8 mouse cellular contexts compared by ENCODE assay signal in genomic region chr7:54458386-54458785, GRCm38 (mm10).
DNase-seq lines count a peak whose midpoint lies in the region; ATAC-seq lines count a peak whose summit lies in the region.

No protein-coding gene starts in this region.

- no peaks in the 10 kb centered on the region for H3K4me1 ChIP-seq in kidney, embryonic 16.5 days (ENCODE audit: insufficient read depth, low read length)

- no peak overlapping the region for H3K27ac ChIP-seq in kidney, embryonic 16.5 days (ENCODE audit: low read length)

- H3K4me2 ChIP-seq in kidney, embryonic 16.5 days (replicated peaks; ENCODE audit: low read depth, low read length), result no peak overlapping the region

- no peaks in the 10 kb centered on the region for H3K9me3 ChIP-seq in kidney, embryonic 16.5 days (ENCODE audit: low read length)

- WGBS in kidney, embryonic 16.5 days, result 54% methylated on average over 2 of the region's 2 CpGs

- no peak overlapping the region for H3K9ac ChIP-seq in kidney, embryonic 16.5 days (replicated peaks; ENCODE audit: low read length)

- H3K27me3 ChIP-seq in kidney, embryonic 16.5 days (ENCODE audit: insufficient read depth, low read length), result no peaks in the 10 kb centered on the region

- no peaks in the 10 kb centered on the region for H3K36me3 ChIP-seq in kidney, embryonic 16.5 days (ENCODE audit: insufficient read depth, low read length)

- no peak for ATAC-seq in kidney, embryonic 16.5 days (ENCODE audit: low FRiP score, low TSS enrichment)

- H3K4me3 ChIP-seq in kidney, embryonic 16.5 days (ENCODE audit: low read length), result no peak overlapping the region

- peak; percentile 10 for DNase-seq in kidney, adult 9 months
- DNase-seq in R1 (ENCODE audit: low read depth, low spot score) (peak; percentile 25), MN1 (ENCODE audit: low spot score) (no peak)
- DNase-seq in embryo, embryonic 11.5 days (ENCODE audit: low read depth, low spot score), result peak; percentile 7
- peak; percentile 44 to 54 for DNase-seq in left cerebral cortex, adult 18-20 months (ENCODE audit: low spot score in 2 of 2)
- DNase-seq in gastrocnemius, postnatal 36 days, result no peak
- no peak for DNase-seq in spleen, postnatal 36 days (ENCODE audit: low spot score in 2 of 2)

- intact Hi-C loops in gastrocnemius, postnatal 36 days (cut with DNase I), result no loop called here

Comparison
In these comparisons a context has a peak if more than half of its experiments do, and no peak if none do; other contexts are left out.
1. DNase-seq: peak in kidney, adult 9 months (single experiment), R1 (single experiment), embryo, embryonic 11.5 days (single experiment) and left cerebral cortex, adult 18-20 months (2 of 2); none in MN1 (single experiment), gastrocnemius, postnatal 36 days (0 of 2) and spleen, postnatal 36 days (0 of 2).